Comparison of ENCODE assay signal across 27 mouse cellular contexts in genomic region chr14:25617264-25617663, GRCm38 (mm10).
DNase-seq lines count a peak whose midpoint lies in the region; ATAC-seq and TF ChIP-seq lines count a peak whose summit lies in the region.
"Had no signal": no experiment of that assay in that cellular context is flagged by ENCODE, and none has a peak within 500 bp of the region (broad histone marks: within the 10 kb centered on the region; RNA-seq: fewer than 3 reads in every experiment).

No protein-coding gene starts in this region.

- no peak overlapping the region for H3K4me3 ChIP-seq in forebrain, embryonic 12.5 days (replicated peaks)
- H3K4me3 ChIP-seq in forebrain, postnatal 0 days (ENCODE audit: low read depth, low read length), result no peak overlapping the region
- H3K4me3 ChIP-seq in kidney, postnatal 0 days (replicated peaks; ENCODE audit: low read depth, low read length), result no peak overlapping the region
- H3K4me3 ChIP-seq in intestine, embryonic 16.5 days (ENCODE audit: low read length), result no peak overlapping the region
- no peak overlapping the region for H3K4me3 ChIP-seq in lung, adult 2 months (replicated peaks; ENCODE audit: extremely low read depth, low read depth, low read length)
- H3K4me3 ChIP-seq: embryonic facial prominence, embryonic 12.5 days; forebrain, embryonic 15.5 days; gastrocnemius, adult 2 months; heart, adult 2 months; heart, embryonic 15.5 days; hindbrain, embryonic 12.5 days; liver, embryonic 15.5 days; lung, embryonic 15.5 days had no signal

- H3K9me3 ChIP-seq in forebrain, embryonic 12.5 days, result no peaks in the 10 kb centered on the region
- H3K9me3 ChIP-seq in forebrain, postnatal 0 days (ENCODE audit: low read length), result no peaks in the 10 kb centered on the region
- H3K9me3 ChIP-seq in kidney, postnatal 0 days (replicated peaks; ENCODE audit: low read length), result no peaks in the 10 kb centered on the region
- no peaks in the 10 kb centered on the region for H3K9me3 ChIP-seq in intestine, embryonic 16.5 days (ENCODE audit: control insufficient read depth, low read length)
- H3K9me3 ChIP-seq: embryonic facial prominence, embryonic 12.5 days; forebrain, embryonic 15.5 days; heart, embryonic 15.5 days; hindbrain, embryonic 12.5 days; liver, embryonic 15.5 days; lung, embryonic 15.5 days had no signal

- H3K9ac ChIP-seq in forebrain, embryonic 12.5 days, result no peak overlapping the region
- H3K9ac ChIP-seq in forebrain, postnatal 0 days, result no peak overlapping the region
- no peak overlapping the region for H3K9ac ChIP-seq in kidney, postnatal 0 days (ENCODE audit: low read depth, low read length)
- no peak overlapping the region for H3K9ac ChIP-seq in intestine, embryonic 16.5 days (ENCODE audit: low read depth, low read length)
- H3K9ac ChIP-seq: embryonic facial prominence, embryonic 12.5 days; forebrain, embryonic 15.5 days; heart, embryonic 15.5 days; hindbrain, embryonic 12.5 days; liver, embryonic 15.5 days; lung, embryonic 15.5 days had no signal

- peaks cover 20% of the 10 kb centered on the region for H3K36me3 ChIP-seq in forebrain, embryonic 12.5 days (replicated peaks)
- 0 out of 2 replicates have a peak, but pooled peaks cover 3% of the 10 kb centered on the region for H3K36me3 ChIP-seq in forebrain, postnatal 0 days (ENCODE audit: insufficient read depth)
- 0 out of 2 replicates have a peak, but pooled peaks cover 12% of the 10 kb centered on the region for H3K36me3 ChIP-seq in kidney, postnatal 0 days (ENCODE audit: insufficient read depth, low read length)
- H3K36me3 ChIP-seq in intestine, embryonic 16.5 days (ENCODE audit: control insufficient read depth, insufficient read depth, low read length), result 0 out of 2 replicates have a peak, but pooled peaks cover 5% of the 10 kb centered on the region
- H3K36me3 ChIP-seq: forebrain, embryonic 15.5 days; heart, embryonic 15.5 days; liver, embryonic 15.5 days; lung, embryonic 15.5 days had no signal

- ATAC-seq in forebrain, embryonic 12.5 days (ENCODE audit: low FRiP score), result no peak
- ATAC-seq in forebrain, postnatal 0 days, result no peak
- no peak for ATAC-seq in kidney, postnatal 0 days (replicated peaks; ENCODE audit: low FRiP score, low read depth)
- peak; percentile 20; the same call in 1 of the 2 replicates for ATAC-seq in intestine, embryonic 16.5 days
- ATAC-seq: forebrain, embryonic 15.5 days had no signal

- H3K4me1 ChIP-seq in forebrain, embryonic 12.5 days, result peaks cover 77% of the 10 kb centered on the region
- H3K4me1 ChIP-seq in forebrain, postnatal 0 days (ENCODE audit: insufficient read depth), result peaks cover 10% of the 10 kb centered on the region; the same call in 1 of the 2 replicates
- peaks cover 20% of the 10 kb centered on the region for H3K4me1 ChIP-seq in kidney, postnatal 0 days (replicated peaks; ENCODE audit: insufficient read depth, low read length)
- peaks cover 45% of the 10 kb centered on the region for H3K4me1 ChIP-seq in intestine, embryonic 16.5 days (ENCODE audit: control insufficient read depth, insufficient read depth, low read length)
- H3K4me1 ChIP-seq in lung, adult 2 months (ENCODE audit: control insufficient read depth, insufficient read depth, low read length), result peaks cover 38% of the 10 kb centered on the region

- 0 out of 2 replicates have a peak overlapping the region, but pooled peaks have one; percentile 20 for H3K27ac ChIP-seq in forebrain, embryonic 12.5 days
- H3K27ac ChIP-seq in forebrain, postnatal 0 days (ENCODE audit: low read depth, low read length), result no peak overlapping the region
- no peak overlapping the region for H3K27ac ChIP-seq in kidney, postnatal 0 days
- H3K27ac ChIP-seq in intestine, embryonic 16.5 days (ENCODE audit: low read length), result no peak overlapping the region
- H3K27ac ChIP-seq: embryonic facial prominence, embryonic 12.5 days; forebrain, embryonic 15.5 days; gastrocnemius, adult 2 months; heart, adult 2 months; heart, embryonic 15.5 days; hindbrain, embryonic 12.5 days; liver, embryonic 15.5 days; lung, embryonic 15.5 days had no signal

- 34% methylated on average over 4 of the region's 4 CpGs for WGBS in forebrain, embryonic 12.5 days
- 43% methylated on average over 4 of the region's 4 CpGs for WGBS in forebrain, postnatal 0 days
- WGBS in kidney, postnatal 0 days, result 53% methylated on average over 4 of the region's 4 CpGs
- 56% methylated on average over 4 of the region's 4 CpGs for WGBS in intestine, embryonic 16.5 days
- 57% methylated on average over 4 of the region's 4 CpGs for WGBS in lung, adult 2 months

- no peaks in the 10 kb centered on the region for H3K27me3 ChIP-seq in forebrain, embryonic 12.5 days
- H3K27me3 ChIP-seq in forebrain, postnatal 0 days (ENCODE audit: insufficient read depth, low read length), result no peaks in the 10 kb centered on the region
- no peaks in the 10 kb centered on the region for H3K27me3 ChIP-seq in kidney, postnatal 0 days (ENCODE audit: insufficient read depth, low read length)
- no peaks in the 10 kb centered on the region for H3K27me3 ChIP-seq in intestine, embryonic 16.5 days (replicated peaks; ENCODE audit: control insufficient read depth, insufficient read depth, low read length)
- H3K27me3 ChIP-seq: CH12.LX; embryonic facial prominence, embryonic 12.5 days; forebrain, embryonic 15.5 days; heart, embryonic 15.5 days; hindbrain, embryonic 12.5 days; liver, embryonic 15.5 days; lung, embryonic 15.5 days had no signal

- no peak for DNase-seq in forebrain, postnatal 0 days
- peak; percentile 46 for DNase-seq in kidney, postnatal 0 days (ENCODE audit: low spot score)
- no peak for DNase-seq in kidney, adult 11 months
- peak; percentile 64 for DNase-seq in yolk sac, embryonic 10.5 days (ENCODE audit: low spot score)
- DNase-seq in lung, adult 2 months, result no peak
- DNase-seq: adrenal gland, postnatal 14 days; cerebellum, adult 11-12 months; cerebellum, adult 9-11 months; embryo, embryonic 11 days; gastrocnemius, adult 2 months; gastrocnemius, postnatal 36 days; heart, adult 2 months; kidney, adult 2 months; kidney, postnatal 10 days; liver; right cerebral cortex, postnatal 4 days; thymus, postnatal 4 days had no signal

- TF ChIP-seq POLR2A in lung, adult 2 months (IDR thresholded peaks at IDR 0.05; ENCODE audit: borderline replicate concordance, extremely low read depth, low read depth, low read length), result no peak

- no peak for TF ChIP-seq CTCF in forebrain, postnatal 0 days (IDR thresholded peaks at IDR 0.05; ENCODE audit: low read depth)
- TF ChIP-seq CTCF in kidney, postnatal 0 days (IDR thresholded peaks at IDR 0.05; ENCODE audit: low read depth), result no peak
- TF ChIP-seq CTCF in lung, adult 2 months (IDR thresholded peaks at IDR 0.05; ENCODE audit: insufficient read depth, low read length), result no peak

- no peak overlapping the region for H3K4me2 ChIP-seq in forebrain, embryonic 12.5 days
- H3K4me2 ChIP-seq in forebrain, postnatal 0 days (ENCODE audit: low read depth), result no peak overlapping the region
- no peak overlapping the region for H3K4me2 ChIP-seq in kidney, postnatal 0 days (ENCODE audit: low read length)
- no peak overlapping the region for H3K4me2 ChIP-seq in intestine, embryonic 16.5 days (ENCODE audit: low read depth, low read length)
- H3K4me2 ChIP-seq: embryonic facial prominence, embryonic 12.5 days; forebrain, embryonic 15.5 days; heart, embryonic 15.5 days; hindbrain, embryonic 12.5 days; liver, embryonic 15.5 days; lung, embryonic 15.5 days; midbrain, embryonic 11.5 days had no signal

Comparison
In these comparisons a context has a peak if more than half of its experiments do, and no peak if none do; other contexts are left out.
1. DNase-seq: peak in kidney, postnatal 0 days (single experiment) and yolk sac, embryonic 10.5 days (single experiment); none in forebrain, postnatal 0 days (single experiment), kidney, adult 11 months (single experiment) and lung, adult 2 months (single experiment).